Mouse (Mus musculus) forebrain, embryonic 14.5 days (tissue): ENCODE results near the gene Chst11. TPM values are rescaled to one million over a fixed set of nuclear protein-coding genes. Genes with fewer than 3 reads are reported as not detected.

Experiments used
- ATAC-seq: fragments of 200-750 bp; cut with Nextera tagmentation; 2 replicates; pipeline ENCODE4 v1.8.0; 2017; ENCODE audit warnings: mild to moderate bottlenecking, moderate library complexity
- DNase-seq: peaks from one replicate; pipeline ENCODE4 v3.0.0-alpha.2; 2015; ENCODE audit warnings: low spot score
- H3K27ac ChIP-seq: fragments of 300-500 bp; sonication (generic); 2 replicates; pipeline ENCODE4 v1.5.1; 2014; ENCODE audit warnings: low read depth, mild to moderate bottlenecking, control low read depth, low read length, moderate library complexity
- H3K27me3 ChIP-seq: fragments of 300-500 bp; sonication (generic); replicated peaks from 2 replicates; pipeline ENCODE4 v1.6.1; 2014; ENCODE audit warnings: low read length, control low read depth, mixed read lengths; ENCODE audit not compliant: control insufficient read depth, insufficient read depth
- H3K36me3 ChIP-seq: fragments of 300-500 bp; sonication (generic); 2 replicates; pipeline ENCODE4 v1.6.1; 2014; ENCODE audit warnings: low read length, control low read depth; ENCODE audit not compliant: control insufficient read depth, insufficient read depth
- H3K4me1 ChIP-seq: fragments of 300-500 bp; sonication (generic); 2 replicates; pipeline ENCODE4 v1.6.1; 2014; ENCODE audit warnings: antibody characterized with exemption, low read length, control low read depth; ENCODE audit not compliant: control insufficient read depth, insufficient read depth
- H3K4me2 ChIP-seq: fragments of 300-500 bp; sonication (generic); 2 replicates; pipeline ENCODE4 v1.6.1; 2014; ENCODE audit warnings: mild to moderate bottlenecking, control low read depth, low read length
- H3K4me3 ChIP-seq: fragments of 300-500 bp; sonication (generic); 2 replicates; pipeline ENCODE4 v1.5.1; 2014; ENCODE audit warnings: low read depth, low read length, control low read depth
- H3K9ac ChIP-seq: fragments of 300-500 bp; sonication (generic); 2 replicates; pipeline ENCODE4 v1.6.1; 2014; ENCODE audit warnings: mild to moderate bottlenecking, low read length, control low read depth, moderate library complexity
- H3K9me3 ChIP-seq: fragments of 300-500 bp; sonication (generic); replicated peaks from 2 replicates; pipeline ENCODE4 v1.6.1; 2016; ENCODE audit warnings: low read length, control low read depth, mixed read lengths; ENCODE audit not compliant: control insufficient read depth
- WGBS: fragments of 180-500 bp; shearing (Covaris S2); extraction: QIAGEN DNeasy Blood & Tissue Kit; methylation state at CpG from one replicate; pipeline ENCODE4 v1.1.7; 2014; 5-methylcytosine and 5-hydroxymethylcytosine counted together
- polyA plus RNA-seq: library from polyadenylated mRNA; unstranded; fragments of >200 nt; fragmentation: Nextera tagmentation; extraction: Ambion mirVana; gene quantifications from 2 replicates; pipeline ENCODE4 v1.2.1, GENCODE M21; 2014

Chst11 gene
- polyA plus RNA-seq, 1 experiment from 2014 or later = 4.2 TPM

- Histone ChIP-seq H3K36me3 (0 out of 2 replicates have a peak, but pooled peaks cover 2% of the 10 kb centered on the region), H3K4me1 (peaks cover 4% of the 10 kb centered on the region; the same call in 1 of the 2 replicates), H3K4me2 (no peak overlapping the region), H3K4me3 (no peak overlapping the region), H3K27me3 (no peaks in the 10 kb centered on the region), H3K9ac (no peak overlapping the region), H3K9me3 (no peaks in the 10 kb centered on the region), H3K27ac (no peak overlapping the region)
- no peak; the same call in 1 of the 2 replicates for ATAC-seq
- WGBS = 54% methylated on average over 5 of the region's 5 CpGs
- peak; percentile 51 for DNase-seq
These were observed 201.7 kb downstream of the Chst11 start for GRCm38 (mm10) chr10:83186984-83187383.

DNA sequence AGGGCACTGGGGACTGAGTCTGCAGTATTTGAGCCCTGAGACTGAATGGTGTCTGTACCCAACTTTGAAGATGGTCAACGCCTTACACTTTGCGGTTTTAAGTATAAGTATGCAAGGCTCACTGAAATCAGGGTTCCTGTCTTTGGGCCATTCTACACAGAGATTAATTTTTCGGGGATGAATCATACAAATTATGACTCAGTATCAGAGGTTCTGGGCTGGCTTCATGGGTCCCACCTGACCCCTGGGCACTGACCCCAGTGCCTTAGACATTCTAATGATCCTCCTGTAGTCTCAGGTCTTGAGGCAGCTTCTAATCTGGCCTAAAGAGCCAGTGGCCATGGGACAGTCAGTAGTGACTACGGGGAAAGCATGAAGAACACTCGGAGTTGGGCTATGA is 203.8 kb downstream of the Chst11 start:
- Histone ChIP-seq H3K27ac (no peak overlapping the region), H3K4me2 (no peak overlapping the region), H3K9me3 (no peaks in the 10 kb centered on the region), H3K4me3 (no peak overlapping the region), H3K9ac (no peak overlapping the region), H3K27me3 (no peaks in the 10 kb centered on the region), H3K36me3 (0 out of 2 replicates have a peak, but pooled peaks cover 2% of the 10 kb centered on the region), H3K4me1 (0 out of 2 replicates have a peak, but pooled peaks cover 3% of the 10 kb centered on the region)
- WGBS = 97% methylated on average over 5 of the region's 5 CpGs
- no peak for DNase-seq
- no peak for ATAC-seq

GRCm38 (mm10) chr10:83191476-83191875 is 206.2 kb downstream of the Chst11 start:
- 95% methylated on average over 17 of the region's 17 CpGs for WGBS
- H3K27me3 ChIP-seq = no peaks in the 10 kb centered on the region
- H3K9ac ChIP-seq = no peak overlapping the region
- no peak overlapping the region for H3K4me3 ChIP-seq
- DNase-seq = no peak
- H3K4me1 ChIP-seq = no peaks in the 10 kb centered on the region
- no peak for ATAC-seq
- H3K4me2 ChIP-seq = no peak overlapping the region
- no peaks in the 10 kb centered on the region for H3K9me3 ChIP-seq
- H3K36me3 ChIP-seq = 0 out of 2 replicates have a peak, but pooled peaks cover 2% of the 10 kb centered on the region
- no peak overlapping the region for H3K27ac ChIP-seq

DNA sequence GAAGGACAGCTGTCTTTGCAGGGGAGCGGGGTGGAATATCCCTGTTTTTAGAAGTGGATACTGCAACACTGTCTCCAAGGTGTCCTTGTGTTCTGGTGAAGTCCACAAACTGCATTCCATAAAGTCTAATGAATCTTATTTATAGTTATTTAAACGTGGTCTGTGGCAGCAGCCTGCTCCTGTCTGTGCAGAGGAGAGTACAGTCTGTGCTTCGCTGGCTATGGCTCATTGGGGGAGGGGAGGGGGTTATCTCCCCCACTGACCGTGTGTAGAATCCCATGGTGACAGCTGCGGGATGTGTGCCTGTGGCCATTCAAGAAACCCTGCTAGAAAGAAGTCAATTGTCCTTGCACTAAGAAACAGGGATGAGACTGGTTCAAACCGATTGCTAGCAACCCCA is 206.7 kb downstream of the Chst11 start:
- 64% methylated on average over 6 of the region's 6 CpGs for WGBS
- no peaks in the 10 kb centered on the region for H3K27me3 ChIP-seq
- ATAC-seq = no peak
- H3K4me3 ChIP-seq = no peak overlapping the region
- no peak overlapping the region for H3K4me2 ChIP-seq
- 0 out of 2 replicates have a peak, but pooled peaks cover 2% of the 10 kb centered on the region for H3K36me3 ChIP-seq
- no peaks in the 10 kb centered on the region for H3K9me3 ChIP-seq
- no peaks in the 10 kb centered on the region for H3K4me1 ChIP-seq
- no peak overlapping the region for H3K27ac ChIP-seq
- H3K9ac ChIP-seq = no peak overlapping the region
- DNase-seq = no peak

- ATAC-seq (0 out of 2 replicates have a peak, but pooled peaks have one; percentile 20), DNase-seq (peak; percentile 49)
- Histone ChIP-seq H3K4me1 (no peaks in the 10 kb centered on the region), H3K9ac (no peak overlapping the region), H3K27ac (no peak overlapping the region), H3K36me3 (no peaks in the 10 kb centered on the region), H3K4me2 (no peak overlapping the region), H3K27me3 (no peaks in the 10 kb centered on the region), H3K4me3 (no peak overlapping the region), H3K9me3 (no peaks in the 10 kb centered on the region)
- 45% methylated on average over 11 of the region's 11 CpGs for WGBS
These were observed 212.5 kb downstream of the Chst11 start for GRCm38 (mm10) chr10:83197690-83198336.

GRCm38 (mm10) chr10:83198692-83199091 is 213.4 kb downstream of the Chst11 start:
- no peak for DNase-seq
- H3K27ac ChIP-seq = no peak overlapping the region
- no peaks in the 10 kb centered on the region for H3K27me3 ChIP-seq
- WGBS = 88% methylated on average over 5 of the region's 5 CpGs
- no peak overlapping the region for H3K9ac ChIP-seq
- H3K36me3 ChIP-seq = no peaks in the 10 kb centered on the region
- no peak for ATAC-seq
- no peak overlapping the region for H3K4me2 ChIP-seq
- H3K4me1 ChIP-seq = no peaks in the 10 kb centered on the region
- no peaks in the 10 kb centered on the region for H3K9me3 ChIP-seq
- H3K4me3 ChIP-seq = no peak overlapping the region

DNA sequence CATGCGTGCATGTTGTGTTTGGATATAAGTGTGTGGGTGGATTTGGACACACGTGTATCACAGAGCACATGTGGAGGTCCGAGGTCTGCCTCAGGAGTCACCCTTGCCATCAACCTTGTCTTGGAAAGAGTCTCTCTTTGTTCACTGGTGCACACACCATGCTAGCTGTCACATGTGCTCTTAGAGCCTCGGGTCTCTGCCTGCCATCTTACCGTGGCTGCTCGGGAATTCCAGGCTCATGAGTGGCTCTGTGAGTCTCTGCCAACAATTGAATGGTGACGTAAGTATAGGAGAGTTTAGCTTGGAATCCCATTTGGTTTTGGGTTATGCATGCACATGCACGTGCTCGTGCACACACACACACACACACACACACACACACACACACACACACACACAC is 214.0 kb downstream of the Chst11 start:
- 74% methylated on average over 9 of the region's 9 CpGs for whole genome bisulfite sequencing
- Histone ChIP-seq H3K4me1 (no peaks in the 10 kb centered on the region), H3K27me3 (no peaks in the 10 kb centered on the region), H3K9me3 (no peaks in the 10 kb centered on the region), H3K27ac (no peak overlapping the region), H3K4me2 (no peak overlapping the region), H3K4me3 (no peak overlapping the region), H3K36me3 (no peaks in the 10 kb centered on the region), H3K9ac (no peak overlapping the region)
- DNase-seq (no peak), ATAC-seq (no peak)

DNA sequence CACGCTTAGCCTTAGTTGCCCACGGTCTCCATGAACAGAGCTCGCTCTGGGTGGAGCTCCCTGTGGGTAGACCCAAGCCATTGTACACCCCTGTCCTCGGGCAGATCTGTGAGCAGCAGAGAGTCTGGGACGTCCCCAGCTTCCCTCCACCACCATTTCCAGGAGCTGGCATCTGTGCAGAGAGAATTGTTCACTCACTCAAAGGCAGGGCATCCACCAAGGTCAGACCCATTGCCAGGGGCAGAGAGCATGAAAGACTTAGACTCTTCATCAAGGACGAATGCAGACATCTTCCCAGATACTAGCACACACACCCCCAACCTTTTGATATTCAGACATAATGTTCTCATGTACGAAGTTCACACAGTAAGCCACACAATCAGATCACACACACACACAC is 216.2 kb downstream of the Chst11 start:
- 85% methylated on average over 7 of the region's 7 CpGs for WGBS
- H3K27ac ChIP-seq = no peak overlapping the region
- ATAC-seq (no peak), DNase-seq (no peak)
- no peaks in the 10 kb centered on the region for H3K9me3 ChIP-seq
- no peak overlapping the region for H3K9ac ChIP-seq
- H3K27me3 ChIP-seq = no peaks in the 10 kb centered on the region
- H3K36me3 ChIP-seq = no peaks in the 10 kb centered on the region
- H3K4me3 ChIP-seq = no peak overlapping the region
- no peaks in the 10 kb centered on the region for H3K4me1 ChIP-seq
- H3K4me2 ChIP-seq = no peak overlapping the region

DNA sequence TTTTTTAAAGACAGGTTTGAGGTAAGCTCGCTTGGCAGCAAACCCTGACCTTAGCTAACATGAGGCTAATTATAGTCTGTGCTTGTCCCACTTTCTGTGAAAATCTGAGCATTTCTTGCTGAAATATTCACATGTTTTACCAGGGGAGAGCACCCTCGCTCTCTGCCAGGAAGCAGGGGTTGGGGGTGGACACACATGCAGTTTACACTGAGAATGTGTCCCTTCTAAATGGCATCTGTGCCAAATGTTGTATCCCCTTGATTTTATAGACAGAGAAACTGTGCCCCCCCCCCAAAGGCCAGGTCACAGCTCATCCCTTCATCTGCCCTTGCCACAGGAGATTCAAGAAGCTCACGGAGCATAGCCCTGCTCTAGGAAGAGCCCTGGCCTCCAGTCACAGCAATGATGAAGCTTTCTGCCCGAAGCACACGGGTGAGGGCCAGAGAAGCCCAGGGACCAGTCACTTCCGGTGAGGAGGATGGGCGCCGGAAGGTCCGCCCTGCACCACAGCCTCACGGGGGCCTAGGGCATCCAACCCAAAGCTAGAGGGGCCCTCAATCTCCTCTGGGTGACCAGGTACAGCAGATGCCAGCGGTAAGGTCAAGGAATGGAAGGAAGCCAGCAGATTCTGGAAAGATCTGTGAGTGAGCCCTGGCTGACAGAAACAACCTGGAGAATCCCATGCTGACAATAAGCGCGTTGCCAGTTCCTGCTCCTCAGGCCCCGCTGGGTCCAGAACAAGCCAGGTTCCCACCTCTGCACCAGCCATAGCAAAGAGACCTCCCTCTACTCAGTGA is 217.8 kb downstream of the Chst11 start:
- no peaks in the 10 kb centered on the region for H3K36me3 ChIP-seq
- 85% methylated on average over 14 of the region's 14 CpGs for WGBS
- no peak overlapping the region for H3K4me2 ChIP-seq
- DNase-seq (no peak), ATAC-seq (no peak)
- no peak overlapping the region for H3K27ac ChIP-seq
- H3K4me1 ChIP-seq = no peaks in the 10 kb centered on the region
- H3K4me3 ChIP-seq = no peak overlapping the region
- no peaks in the 10 kb centered on the region for H3K9me3 ChIP-seq
- H3K9ac ChIP-seq = no peak overlapping the region
- H3K27me3 ChIP-seq = no peaks in the 10 kb centered on the region
